Mouse (Mus musculus) limb, embryonic 11.5 days (tissue): ENCODE data around the gene Gm20604. TPM values are rescaled to one million over a fixed set of nuclear protein-coding genes. Genes with fewer than 3 reads are reported as not detected.

Source experiments
- ATAC-seq: fragments of 200-750 bp; cut with Nextera tagmentation; 2 replicates; pipeline ENCODE4 v1.8.0; 2017; ENCODE audit warnings: low read depth; ENCODE audit not compliant: insufficient number of reproducible peaks, low FRiP score, low TSS enrichment
- DNase-seq: peaks from one replicate; pipeline ENCODE4 v3.0.0-alpha.2; 2015; ENCODE audit warnings: low spot score
- H3K27ac ChIP-seq: fragments of 300-500 bp; sonication (generic); replicated peaks from 2 replicates; pipeline ENCODE4 v1.5.1; 2014; ENCODE audit warnings: low read depth, mild to moderate bottlenecking, low read length
- H3K27me3 ChIP-seq: fragments of 300-500 bp; sonication (generic); 2 replicates; pipeline ENCODE4 v1.6.1; 2014; ENCODE audit warnings: mild to moderate bottlenecking, low read length, mixed read lengths; ENCODE audit not compliant: control insufficient read depth, insufficient read depth
- H3K36me3 ChIP-seq: fragments of 300-500 bp; sonication (generic); 2 replicates; pipeline ENCODE4 v1.6.1; 2014; ENCODE audit warnings: mild to moderate bottlenecking, low read length, moderate library complexity, mixed read lengths; ENCODE audit not compliant: control insufficient read depth, insufficient read depth
- H3K4me1 ChIP-seq: fragments of 300-500 bp; sonication (generic); 2 replicates; pipeline ENCODE4 v1.6.1; 2014; ENCODE audit warnings: low read length, mixed read lengths; ENCODE audit not compliant: control insufficient read depth, insufficient read depth
- H3K4me2 ChIP-seq: fragments of 300-500 bp; sonication (generic); 2 replicates; pipeline ENCODE4 v1.6.1; 2014; ENCODE audit warnings: low read depth, mild to moderate bottlenecking, moderate library complexity; ENCODE audit not compliant: severe bottlenecking
- H3K4me3 ChIP-seq: fragments of 300-500 bp; sonication (generic); 2 replicates; pipeline ENCODE4 v1.5.1; 2014; ENCODE audit warnings: low read depth, low read length
- H3K9ac ChIP-seq: fragments of 300-500 bp; sonication (generic); 2 replicates; pipeline ENCODE4 v1.6.1; 2014; ENCODE audit warnings: mild to moderate bottlenecking, low read length
- H3K9me3 ChIP-seq: fragments of 300-500 bp; sonication (generic); 2 replicates; pipeline ENCODE4 v1.6.1; 2016; ENCODE audit warnings: low read length; ENCODE audit not compliant: control insufficient read depth
- WGBS: fragments of 180-500 bp; shearing (Covaris S2); extraction: QIAGEN DNeasy Blood & Tissue Kit; methylation state at CpG from one replicate; pipeline ENCODE4 v1.1.7; 2014; 5-methylcytosine and 5-hydroxymethylcytosine counted together
- polyA plus RNA-seq: library from polyadenylated mRNA; unstranded; fragments of >200 nt; fragmentation: Nextera tagmentation; extraction: Ambion mirVana; gene quantifications from 2 replicates; pipeline ENCODE4 v1.2.1, GENCODE M21; 2014

The Gm20604 gene
- polyA plus RNA-seq, 1 experiment from 2014 or later = 36.8 TPM

DNA sequence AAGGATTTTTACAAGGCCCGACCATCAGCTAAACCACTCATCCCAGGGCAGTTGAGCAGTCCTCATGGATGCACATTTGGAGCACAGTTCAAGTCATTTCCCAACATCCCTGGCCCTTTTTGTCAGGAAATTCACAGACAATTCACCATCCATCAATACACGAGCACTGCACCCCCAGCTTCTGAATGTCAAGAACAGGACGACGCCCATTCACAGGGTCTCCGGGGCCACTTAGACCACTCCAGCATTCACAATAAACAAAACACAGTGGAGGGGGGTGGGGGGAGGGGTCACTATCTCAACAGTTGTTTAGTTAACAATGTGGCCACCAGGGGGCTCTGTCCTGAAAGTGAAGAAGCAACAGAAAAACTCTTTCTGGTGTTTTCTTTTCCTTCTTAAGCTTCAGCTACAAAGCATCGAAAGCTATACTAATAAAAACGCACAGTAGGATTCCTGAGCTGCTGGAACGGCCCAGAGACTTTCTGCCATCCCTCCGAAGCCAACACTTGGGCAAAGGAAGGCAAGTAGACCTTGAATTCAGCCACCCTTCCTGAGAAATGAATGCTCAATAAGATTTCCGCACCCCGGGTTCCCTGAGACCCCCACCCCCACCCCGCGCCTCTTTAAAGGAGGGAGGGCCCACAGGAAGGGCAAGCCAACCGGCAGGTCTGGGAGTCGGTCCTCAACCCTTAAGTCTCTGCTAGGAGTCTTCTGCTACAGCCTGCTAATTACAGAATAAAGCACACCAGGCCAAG, 55.9 kb downstream of the Gm20604 start:
- no peak overlapping the region for H3K27ac ChIP-seq
- H3K36me3 ChIP-seq = no peaks in the 10 kb centered on the region
- H3K9me3 ChIP-seq = no peaks in the 10 kb centered on the region
- 6% methylated on average over 15 of the region's 15 CpGs for WGBS
- ATAC-seq (no peak), DNase-seq (peak; percentile 89)
- no peak overlapping the region for H3K9ac ChIP-seq
- peaks cover 24% of the 10 kb centered on the region for H3K4me1 ChIP-seq
- H3K4me2 ChIP-seq = peak overlapping the region; percentile 31; the same call in 1 of the 2 replicates
- no peak overlapping the region for H3K4me3 ChIP-seq
- no peaks in the 10 kb centered on the region for H3K27me3 ChIP-seq

DNA sequence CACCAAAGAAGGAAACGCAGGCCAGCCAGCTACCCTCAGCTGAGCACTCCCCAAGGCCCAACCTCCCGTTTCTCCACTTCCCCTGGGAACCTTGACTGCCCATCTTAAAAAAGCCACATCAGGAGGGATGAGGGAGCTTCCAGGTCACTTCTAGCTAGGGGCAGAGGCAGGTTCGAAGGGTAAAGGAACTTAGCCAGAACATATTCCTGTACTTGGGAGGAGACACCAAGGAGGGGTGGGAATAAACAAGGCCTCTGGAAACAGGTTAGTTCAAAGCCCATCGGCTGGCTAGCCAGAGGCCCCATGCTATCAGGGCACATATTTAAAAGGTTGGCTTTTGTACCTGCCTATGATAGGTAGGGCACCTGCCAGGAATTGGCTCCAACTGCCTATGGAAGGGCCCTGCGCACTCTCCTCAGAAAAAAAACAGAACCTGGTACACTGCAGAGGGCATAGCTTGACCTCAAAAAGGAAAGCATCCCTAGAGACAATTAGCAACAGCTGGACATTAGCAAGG, 56.7 kb downstream of the Gm20604 start:
- no peak for ATAC-seq
- WGBS = 88% methylated on average over 5 of the region's 5 CpGs
- DNase-seq = no peak

DNA sequence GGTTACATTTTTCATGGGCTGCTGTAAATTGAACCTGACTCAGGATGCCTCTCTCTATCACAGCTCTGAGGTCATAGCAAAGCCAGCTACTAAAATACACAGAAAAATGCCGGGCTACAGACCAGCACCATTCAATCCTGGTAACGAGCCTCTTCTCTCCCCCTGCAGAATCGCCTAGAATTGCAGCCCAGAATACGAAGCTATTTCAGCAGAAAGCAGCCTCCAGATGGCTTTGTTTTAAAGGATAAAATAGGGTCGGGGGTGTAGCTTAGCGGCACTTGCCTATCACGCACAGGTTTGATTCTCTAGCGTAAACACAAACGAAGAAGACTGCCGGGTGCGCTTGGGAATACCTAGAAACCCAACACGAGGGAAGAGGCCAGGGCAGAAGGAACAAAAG, 58.0 kb downstream of the Gm20604 start:
- ATAC-seq = no peak

More for the DNA sequence above, 56.7 kb downstream of the Gm20604 start:
- H3K4me2 ChIP-seq = no peak overlapping the region
- H3K9ac ChIP-seq = no peak overlapping the region
- no peak overlapping the region for H3K27ac ChIP-seq
- H3K36me3 ChIP-seq = no peaks in the 10 kb centered on the region
- no peak overlapping the region for H3K4me3 ChIP-seq
- H3K9me3 ChIP-seq = no peaks in the 10 kb centered on the region
- peaks cover 24% of the 10 kb centered on the region for H3K4me1 ChIP-seq
- H3K27me3 ChIP-seq = no peaks in the 10 kb centered on the region

DNA sequence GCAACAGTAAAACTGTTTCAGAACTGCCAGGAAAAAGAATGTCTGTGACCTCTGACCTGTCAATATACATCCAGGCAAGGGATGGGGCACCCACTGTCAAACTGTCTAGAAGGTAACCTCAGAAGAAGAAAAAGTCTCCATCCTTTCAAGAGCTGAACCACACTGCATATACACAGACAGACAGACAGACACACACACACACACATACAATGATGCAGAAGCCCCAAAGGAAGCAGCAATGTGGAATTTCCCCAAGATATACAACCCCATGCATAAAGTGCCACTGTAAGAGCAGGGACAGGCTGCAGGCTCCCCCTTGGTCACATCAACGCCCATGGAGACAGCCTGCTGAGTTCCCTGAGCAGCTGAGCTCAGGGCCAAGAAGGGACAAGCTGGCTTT, 59.3 kb downstream of the Gm20604 start:
- Histone ChIP-seq H3K9ac (no peak overlapping the region), H3K4me3 (no peak overlapping the region), H3K36me3 (no peaks in the 10 kb centered on the region), H3K27me3 (no peaks in the 10 kb centered on the region), H3K27ac (no peak overlapping the region), H3K4me2 (no peak overlapping the region), H3K4me1 (peaks cover 23% of the 10 kb centered on the region), H3K9me3 (no peaks in the 10 kb centered on the region)
- WGBS = 25% methylated on average over 1 of the region's 1 CpGs
- no peak for DNase-seq
- ATAC-seq = no peak

More for the DNA sequence above, 58.0 kb downstream of the Gm20604 start:
- H3K27me3 ChIP-seq = no peaks in the 10 kb centered on the region
- no peak overlapping the region for H3K9ac ChIP-seq
- H3K4me1 ChIP-seq = peaks cover 24% of the 10 kb centered on the region
- H3K36me3 ChIP-seq = no peaks in the 10 kb centered on the region
- H3K4me3 ChIP-seq = no peak overlapping the region
- H3K9me3 ChIP-seq = no peaks in the 10 kb centered on the region
- no peak overlapping the region for H3K27ac ChIP-seq
- 55% methylated on average over 12 of the region's 12 CpGs for WGBS
- H3K4me2 ChIP-seq = no peak overlapping the region
- DNase-seq = no peak

DNA sequence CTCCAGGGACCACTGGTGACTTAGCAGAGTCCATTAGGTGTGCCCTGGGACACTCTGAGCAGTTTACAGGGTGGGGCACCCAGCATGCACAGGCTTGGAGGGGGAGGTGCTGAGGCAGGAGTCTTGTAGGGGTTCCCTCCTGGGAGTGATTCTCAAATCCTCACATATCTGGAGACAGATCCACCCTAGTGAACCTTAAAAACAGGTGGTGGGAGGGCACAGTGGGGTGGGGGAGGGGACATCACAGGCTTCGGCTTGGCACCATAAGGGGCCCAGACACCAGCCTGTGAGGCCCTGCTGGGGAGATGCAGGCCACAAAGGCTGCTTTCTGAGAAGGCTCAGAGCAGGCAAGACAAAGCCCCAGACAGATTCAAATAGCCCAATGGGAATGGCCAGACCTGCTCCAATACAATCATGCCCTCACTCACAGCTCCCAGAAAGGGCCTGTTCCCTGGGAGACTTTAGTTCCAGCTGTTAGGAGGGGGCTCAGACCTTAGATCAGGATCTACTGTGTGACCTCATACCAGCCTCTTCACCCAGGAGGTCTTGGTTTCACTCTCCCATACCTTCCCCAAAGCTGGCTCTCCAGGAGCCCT, 60.3 kb downstream of the Gm20604 start:
- WGBS = 7% methylated on average over 1 of the region's 1 CpGs
- no peaks in the 10 kb centered on the region for H3K36me3 ChIP-seq
- H3K9me3 ChIP-seq = no peaks in the 10 kb centered on the region
- DNase-seq = no peak
- H3K4me3 ChIP-seq = no peak overlapping the region
- no peak for ATAC-seq
- H3K9ac ChIP-seq = peak overlapping the region; percentile 32
- peaks cover 20% of the 10 kb centered on the region for H3K4me1 ChIP-seq
- H3K4me2 ChIP-seq = no peak overlapping the region
- H3K27me3 ChIP-seq = no peaks in the 10 kb centered on the region
- 0 out of 2 replicates have a peak overlapping the region, but pooled peaks have one; percentile 18 for H3K27ac ChIP-seq

DNA sequence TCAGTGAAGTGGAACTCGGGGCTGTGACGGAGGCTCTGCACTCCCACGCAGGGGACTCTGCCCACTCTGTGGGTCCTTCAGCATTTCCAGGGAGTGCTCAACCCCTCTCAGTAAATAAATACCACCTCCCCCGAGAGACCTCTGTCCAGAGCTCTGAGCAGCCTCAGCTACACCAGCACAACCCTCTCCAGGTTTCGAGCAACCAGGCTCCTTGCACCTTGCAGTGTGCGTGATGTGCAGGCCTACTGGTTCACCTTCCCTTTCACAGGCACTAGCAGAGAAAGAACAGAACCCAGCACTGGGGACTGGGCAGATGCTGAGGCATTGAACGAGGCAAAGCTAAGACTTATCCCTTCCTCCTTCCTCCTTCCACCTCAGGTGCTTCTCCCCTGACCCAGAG, 61.1 kb downstream of the Gm20604 start:
- no peaks in the 10 kb centered on the region for H3K36me3 ChIP-seq
- peaks cover 18% of the 10 kb centered on the region for H3K4me1 ChIP-seq
- ATAC-seq (no peak), DNase-seq (no peak)
- 82% methylated on average over 7 of the region's 7 CpGs for WGBS
- no peak overlapping the region for H3K27ac ChIP-seq
- no peak overlapping the region for H3K9ac ChIP-seq
- no peaks in the 10 kb centered on the region for H3K9me3 ChIP-seq
- H3K4me2 ChIP-seq = no peak overlapping the region; the same call in 1 of the 2 replicates
- H3K4me3 ChIP-seq = no peak overlapping the region
- H3K27me3 ChIP-seq = no peaks in the 10 kb centered on the region

DNA sequence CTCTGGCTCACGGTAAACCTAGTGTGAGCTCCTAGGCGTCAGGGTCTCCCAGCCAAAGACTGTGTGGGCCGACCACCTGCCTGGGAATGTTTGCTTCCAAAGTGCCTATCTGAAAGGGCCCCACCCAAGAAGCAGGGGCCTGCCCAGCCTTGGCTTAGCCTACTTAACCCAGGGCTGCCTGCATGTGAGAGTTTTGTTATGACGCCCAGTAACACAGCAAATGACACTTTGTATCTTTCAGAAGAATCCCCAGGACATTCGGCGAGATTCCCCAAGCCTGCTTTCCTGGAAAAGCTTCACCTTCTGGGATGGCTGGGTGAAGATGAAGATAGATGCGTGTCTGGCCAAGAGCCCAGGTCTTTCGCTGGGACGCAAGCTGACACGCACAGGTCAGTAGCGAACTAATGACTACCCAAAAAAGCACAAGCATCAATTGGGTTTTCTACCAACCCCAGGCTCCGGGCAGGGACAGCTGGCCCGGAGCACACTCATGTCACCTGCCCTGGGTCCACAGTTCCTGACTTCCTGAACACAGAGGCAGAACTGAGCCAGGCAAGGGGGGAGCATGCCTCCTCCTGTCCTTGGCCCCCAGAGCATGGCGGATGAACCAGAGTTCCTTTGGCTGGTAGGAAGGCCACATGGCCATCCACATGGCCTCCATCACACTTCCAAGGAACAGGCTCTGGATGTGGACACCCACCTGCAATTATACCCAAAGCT, 61.7 kb downstream of the Gm20604 start:
- H3K27ac ChIP-seq = no peak overlapping the region
- ATAC-seq = no peak
- no peak overlapping the region for H3K4me3 ChIP-seq
- DNase-seq = no peak
- H3K9me3 ChIP-seq = no peaks in the 10 kb centered on the region
- no peak overlapping the region; the same call in 1 of the 2 replicates for H3K4me2 ChIP-seq
- H3K36me3 ChIP-seq = no peaks in the 10 kb centered on the region
- H3K4me1 ChIP-seq = peaks cover 18% of the 10 kb centered on the region
- H3K27me3 ChIP-seq = no peaks in the 10 kb centered on the region
- no peak overlapping the region for H3K9ac ChIP-seq
- 91% methylated on average over 14 of the region's 14 CpGs for WGBS
